Mouse (Mus musculus) kidney, adult 2 months (tissue): ENCODE results near the gene Syt6. TPM values are rescaled to one million over a fixed set of nuclear protein-coding genes. Genes with fewer than 3 reads are reported as not detected.

ENCODE experiments used
- DNase-seq: peaks from one replicate; pipeline ENCODE4 v3.0.0; 2021
- H3K27ac ChIP-seq: fragments of 200-500 bp; 2 replicates; pipeline ENCODE4 v1.5.1; 2012; ENCODE audit warnings: low read depth, low read length, control low read depth, inconsistent platforms; ENCODE audit not compliant: insufficient read depth
- H3K27me3 ChIP-seq: fragments of 200-500 bp; replicated peaks from 2 replicates; pipeline ENCODE4 v1.6.1; 2012; ENCODE audit warnings: mild to moderate bottlenecking, moderate library complexity, low read length, inconsistent platforms; ENCODE audit not compliant: control insufficient read depth, insufficient read depth
- H3K36me3 ChIP-seq: fragments of 200-500 bp; 2 replicates; pipeline ENCODE4 v1.6.1; 2012; ENCODE audit warnings: mild to moderate bottlenecking, moderate library complexity, low read length, inconsistent platforms; ENCODE audit not compliant: control insufficient read depth, insufficient read depth
- H3K4me1 ChIP-seq: fragments of 200-500 bp; 2 replicates; pipeline ENCODE4 v1.6.1; 2011; ENCODE audit warnings: low read length; ENCODE audit not compliant: control insufficient read depth, insufficient read depth
- H3K4me3 ChIP-seq: fragments of 200-500 bp; 2 replicates; pipeline ENCODE4 v1.5.1; 2011; ENCODE audit warnings: mild to moderate bottlenecking, low read depth, low read length, control low read depth; ENCODE audit not compliant: insufficient read depth
- CTCF ChIP-seq: fragments of 200-500 bp; conservative IDR thresholded peaks from 2 replicates; pipeline ENCODE4 v1.5.1; 2011; ENCODE audit warnings: low read depth, mild to moderate bottlenecking, control low read depth, low read length, moderate library complexity, mixed read lengths; ENCODE audit not compliant: insufficient read depth, insufficient read length
- POLR2A ChIP-seq: fragments of 200-500 bp; IDR thresholded peaks from one replicate; pipeline ENCODE4 v1.6.1; 2011; ENCODE audit warnings: low read depth, low read length, control low read depth
- WGBS: fragments of 180-500 bp; shearing (Covaris S2); methylation state at CpG from one replicate; pipeline ENCODE4 v1.1.7; 2018; 5-methylcytosine and 5-hydroxymethylcytosine counted together
- polyA plus RNA-seq: library from polyadenylated mRNA; depleted of rRNA; stranded (reverse); fragments of >200 nt; gene quantifications from 2 replicates; pipeline ENCODE4 v1.2.3, GENCODE M21; 2012

The Syt6 gene
- polyA plus RNA-seq, 1 experiment = not detected

- Histone ChIP-seq H3K4me1 (no peaks in the 10 kb centered on the region), H3K4me3 (no peak overlapping the region), H3K36me3 (no peaks in the 10 kb centered on the region), H3K27ac (no peak overlapping the region), H3K27me3 (no peaks in the 10 kb centered on the region)
- no peak for DNase-seq
- WGBS = 77% methylated on average over 4 of the region's 4 CpGs
- no peak for TF ChIP-seq CTCF
- TF ChIP-seq POLR2A = no peak
These were observed 22.6 kb downstream of the Syt6 start for GRCm38 (mm10) chr3:103597586-103597985.

GRCm38 (mm10) chr3:103601011-103601410 is 26.0 kb downstream of the Syt6 start:
- DNase-seq = no peak
- no peaks in the 10 kb centered on the region for H3K27me3 ChIP-seq
- 44% methylated on average over 7 of the region's 7 CpGs for WGBS
- no peak overlapping the region for H3K27ac ChIP-seq
- no peaks in the 10 kb centered on the region for H3K36me3 ChIP-seq
- TF ChIP-seq CTCF (no peak), POLR2A (no peak)
- no peaks in the 10 kb centered on the region for H3K4me1 ChIP-seq
- H3K4me3 ChIP-seq = no peak overlapping the region

GRCm38 (mm10) chr3:103601561-103601960 is 26.5 kb downstream of the Syt6 start:
- TF ChIP-seq CTCF = no peak
- no peak for TF ChIP-seq POLR2A
- no peak for DNase-seq
- Histone ChIP-seq H3K4me3 (no peak overlapping the region), H3K27me3 (no peaks in the 10 kb centered on the region), H3K27ac (no peak overlapping the region), H3K36me3 (no peaks in the 10 kb centered on the region), H3K4me1 (no peaks in the 10 kb centered on the region)
- WGBS = 72% methylated on average over 1 of the region's 1 CpGs

- no peaks in the 10 kb centered on the region for H3K36me3 ChIP-seq
- 90% methylated on average over 6 of the region's 6 CpGs for WGBS
- no peaks in the 10 kb centered on the region for H3K27me3 ChIP-seq
- no peak overlapping the region for H3K4me3 ChIP-seq
- H3K4me1 ChIP-seq = no peaks in the 10 kb centered on the region
- no peak for TF ChIP-seq CTCF
- TF ChIP-seq POLR2A = no peak
- H3K27ac ChIP-seq = no peak overlapping the region
- DNase-seq = no peak
These were observed 31.1 kb downstream of the Syt6 start for GRCm38 (mm10) chr3:103606045-103606597.

- Histone ChIP-seq H3K4me3 (no peak overlapping the region), H3K4me1 (no peaks in the 10 kb centered on the region), H3K27ac (no peak overlapping the region), H3K36me3 (no peaks in the 10 kb centered on the region), H3K27me3 (no peaks in the 10 kb centered on the region)
- 71% methylated on average over 13 of the region's 13 CpGs for WGBS
- TF ChIP-seq CTCF (no peak), POLR2A (no peak)
- no peak for DNase-seq
These were observed 31.9 kb downstream of the Syt6 start for GRCm38 (mm10) chr3:103606660-103607595.

- Histone ChIP-seq H3K4me1 (no peaks in the 10 kb centered on the region), H3K36me3 (no peaks in the 10 kb centered on the region), H3K27me3 (no peaks in the 10 kb centered on the region), H3K27ac (no peak overlapping the region), H3K4me3 (no peak overlapping the region)
- 92% methylated on average over 5 of the region's 5 CpGs for WGBS
- TF ChIP-seq POLR2A = no peak
- TF ChIP-seq CTCF = no peak
- no peak for DNase-seq
These were observed 35.2 kb downstream of the Syt6 start for GRCm38 (mm10) chr3:103610231-103610630.

GRCm38 (mm10) chr3:103612636-103613355 is 37.8 kb downstream of the Syt6 start:
- 72% methylated on average over 9 of the region's 9 CpGs for WGBS
- no peak for DNase-seq
- no peak for TF ChIP-seq POLR2A
- TF ChIP-seq CTCF = no peak
- no peaks in the 10 kb centered on the region for H3K27me3 ChIP-seq
- H3K27ac ChIP-seq = no peak overlapping the region
- no peaks in the 10 kb centered on the region for H3K4me1 ChIP-seq
- H3K36me3 ChIP-seq = no peaks in the 10 kb centered on the region
- H3K4me3 ChIP-seq = no peak overlapping the region
